Mouse (Mus musculus): Measurements from ENCODE around the gene Tspear. TPM values are rescaled to one million over a fixed set of nuclear protein-coding genes. Genes with fewer than 3 reads are reported as not detected.

Tspear gene
- total and polyA plus RNA-seq, 3 experiments: 1.8 to 3.8 TPM; not detected in 1

DNA sequence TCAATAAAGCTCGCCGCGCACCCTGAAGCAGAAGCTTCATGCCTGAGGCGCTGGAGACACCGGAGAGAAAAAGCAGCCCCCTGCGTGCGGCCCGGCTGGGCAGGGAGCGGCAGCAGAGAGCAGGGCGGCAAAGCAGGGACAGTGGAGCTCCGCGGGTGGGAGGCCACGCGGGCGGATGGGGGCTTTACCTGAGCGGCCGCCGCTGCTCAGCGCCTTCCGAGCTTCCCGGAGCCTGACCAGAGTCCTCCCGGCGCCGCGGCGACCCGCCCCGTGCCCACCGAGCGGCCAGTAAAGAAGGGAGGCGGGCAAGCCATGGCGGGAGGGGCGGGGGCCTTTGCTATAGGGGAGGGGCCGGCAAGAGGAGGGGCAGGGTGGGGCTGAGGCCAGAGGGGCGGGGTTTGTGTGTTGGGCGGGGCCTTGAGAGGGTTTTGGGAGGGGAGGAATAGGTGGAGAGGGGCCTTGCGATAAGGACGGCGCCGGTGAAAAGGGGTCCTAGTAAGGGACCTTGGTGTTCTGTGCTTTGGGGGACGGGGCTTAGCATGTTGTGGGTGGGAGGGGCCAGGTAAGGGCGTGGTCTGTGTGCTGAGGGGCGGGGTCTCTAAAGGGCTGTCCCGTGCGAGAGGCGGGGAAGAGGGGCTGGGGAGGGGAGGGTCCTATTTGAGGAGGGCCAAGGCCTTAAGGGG is 216.0 kb downstream of the Tspear start, which contains the start of gene Lrrc3:
TSS of gene Lrrc3 (minus strand) at position 326 of the 683 bp plus-strand sequence.
- peak within 1 kb of the TSS; percentile 16; the same call in 1 of the 2 replicates for H3K27ac ChIP-seq (ENCODE audit: control insufficient read depth, low read depth, low read length)
- TF ChIP-seq NELFE (IDR thresholded peaks at IDR 0.05; ENCODE audit: low read depth, low read length) (0 out of 2 replicates have a peak, but pooled peaks have one; percentile 26), ZMIZ1 (IDR thresholded peaks at IDR 0.05; ENCODE audit: low read depth, low read length) (peak; percentile 77; the same call in 1 of the 2 replicates), MAX (IDR thresholded peaks at IDR 0.05; ENCODE audit: low read length) (no peak), BHLHE40 (IDR thresholded peaks at IDR 0.05; ENCODE audit: borderline replicate concordance, low read depth, low read length) (peak; percentile 31; the same call in 1 of the 2 replicates), POLR2A (IDR thresholded peaks at IDR 0.05; ENCODE audit: control insufficient read depth in 1 of 2, insufficient read depth in 1 of 2, low read depth in 1 of 2, low read length in 2 of 2, poor library complexity in 1 of 2) (peak in 1 of 2 experiments; percentile 56; a peak in 1 of 4 replicates), MYC (IDR thresholded peaks at IDR 0.05; ENCODE audit: low read depth, low read length) (no peak), JUND (IDR thresholded peaks at IDR 0.05; ENCODE audit: low read depth, low read length) (no peak), MXI1 (IDR thresholded peaks at IDR 0.05; ENCODE audit: low read depth, low read length) (peak; percentile 51; the same call in 1 of the 2 replicates), TBP (IDR thresholded peaks at IDR 0.05; ENCODE audit: low read depth, low read length) (peak; percentile 82; the same call in 1 of the 2 replicates), HCFC1 (IDR thresholded peaks at IDR 0.05; ENCODE audit: low read depth, low read length) (0 out of 2 replicates have a peak, but pooled peaks have one; percentile 12), CTCF (IDR thresholded peaks at IDR 0.05 in 2 of 3, conservative IDR thresholded peaks at IDR 0.05 in 1 of 3; ENCODE audit: control insufficient read depth in 1 of 3, insufficient read depth in 1 of 3, low read depth in 2 of 3, low read length in 3 of 3, poor library complexity in 1 of 3, severe bottlenecking in 1 of 3) (peak in 2 of 3 experiments; percentile 7 to 8; a peak in 1 of 6 replicates)

DNA sequence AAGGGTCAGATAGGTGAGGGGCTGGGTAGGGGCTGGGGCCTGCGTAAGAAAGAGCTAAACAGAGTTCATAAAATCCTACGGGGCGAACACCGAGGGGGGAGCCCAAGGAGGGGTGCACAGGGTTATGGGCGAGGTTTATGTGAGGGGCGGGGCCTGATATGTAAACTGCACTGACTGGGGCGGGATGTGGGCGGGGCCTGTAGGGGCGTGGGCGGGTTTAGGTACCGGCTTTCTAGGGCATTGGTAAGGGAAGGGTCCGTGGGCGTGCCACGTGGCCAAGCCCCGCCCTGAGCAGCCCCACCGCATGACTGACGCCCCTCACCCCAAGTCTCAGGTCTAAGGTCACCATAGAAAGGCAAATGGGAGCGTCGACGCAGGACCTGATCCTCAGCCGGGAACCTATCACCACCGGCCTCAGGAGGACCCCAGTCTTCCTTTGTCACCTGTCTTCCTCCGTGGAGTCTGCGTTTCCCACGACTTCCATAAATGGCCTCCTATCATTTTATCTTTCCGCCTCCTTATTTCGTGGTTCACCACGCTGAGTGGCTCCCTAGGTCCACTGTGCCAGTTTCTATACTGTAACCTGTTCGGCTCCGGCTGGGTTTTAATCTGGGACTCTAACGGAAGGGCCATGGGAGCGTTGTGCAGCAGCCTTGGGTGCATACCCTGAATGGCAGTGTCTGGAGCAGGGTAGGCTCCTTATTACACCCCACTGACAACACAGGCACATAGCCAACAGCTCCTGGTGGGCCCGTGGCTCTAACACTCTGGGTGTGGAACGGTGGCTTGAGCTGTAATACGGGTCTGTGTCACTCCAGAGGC is 216.7 kb downstream of the Tspear start:
- H3K4me1 ChIP-seq (ENCODE audit: control insufficient read depth in 1 of 2, insufficient read depth in 2 of 2, low read length in 2 of 2): no peaks in the 10 kb centered on the region; a peak in 1 of 4 replicates
- peak overlapping the region; percentile 65 for H3K9ac ChIP-seq (ENCODE audit: control insufficient read depth, low read depth, low read length, poor library complexity, severe bottlenecking)
- no peaks in the 10 kb centered on the region; a peak in 1 of 4 replicates for H3K27me3 ChIP-seq (ENCODE audit: control insufficient read depth in 1 of 2, insufficient read depth in 2 of 2, low read length in 2 of 2)
- DNase-seq (ENCODE audit: low read depth, low spot score): peak; percentile 95
- no peak for TF ChIP-seq POLR2A (IDR thresholded peaks at IDR 0.05; ENCODE audit: control insufficient read depth in 1 of 2, insufficient read depth in 1 of 2, low read depth in 1 of 2, low read length in 2 of 2, poor library complexity in 1 of 2)
- no peak for TF ChIP-seq RCOR1 (IDR thresholded peaks at IDR 0.05; ENCODE audit: low read depth, low read length)
- TF ChIP-seq USF2 (IDR thresholded peaks at IDR 0.05; ENCODE audit: borderline replicate concordance in 1 of 2, insufficient read depth in 1 of 2, low read depth in 1 of 2, low read length in 2 of 2): 0 out of 4 replicates have a peak, but pooled peaks of 1 of the 2 experiments have one; percentile 29
- no peak for TF ChIP-seq ZC3H11A (IDR thresholded peaks at IDR 0.05; ENCODE audit: low read depth, low read length)
- TF ChIP-seq KAT2A (conservative IDR thresholded peaks at IDR 0.05; ENCODE audit: low read depth, low read length): no peak
- no peak for TF ChIP-seq MAFK (IDR thresholded peaks at IDR 0.05; ENCODE audit: borderline replicate concordance, low read depth, low read length)
- TF ChIP-seq USF1 (IDR thresholded peaks at IDR 0.05; ENCODE audit: low read depth, low read length): peak; percentile 89
- TF ChIP-seq TCF12 (IDR thresholded peaks at IDR 0.05; ENCODE audit: low read depth, low read length): 0 out of 2 replicates have a peak, but pooled peaks have one; percentile 5
- peak; percentile 43; the same call in 1 of the 2 replicates for TF ChIP-seq MYC (IDR thresholded peaks at IDR 0.05; ENCODE audit: low read depth, low read length)
- no peak; the same call in 1 of the 2 replicates for TF ChIP-seq MAZ (IDR thresholded peaks at IDR 0.05; ENCODE audit: low read depth, low read length)
- TF ChIP-seq MAX (IDR thresholded peaks at IDR 0.05; ENCODE audit: low read length): peak; percentile 84
- peak overlapping the region; percentile 47 to 81 for H3K4me3 ChIP-seq (ENCODE audit: control insufficient read depth in 1 of 2, insufficient read depth in 1 of 2, low read depth in 2 of 2, low read length in 2 of 2)
- peaks cover 0 to 7% of the 10 kb centered on the region in 2 experiments; a peak in 1 of 4 replicates for H3K36me3 ChIP-seq (ENCODE audit: control insufficient read depth in 1 of 2, insufficient read depth in 2 of 2, low read length in 2 of 2)
- no peaks in the 10 kb centered on the region for H3K9me3 ChIP-seq (replicated peaks; ENCODE audit: insufficient read depth, low read length)
- H3K79me2 ChIP-seq (ENCODE audit: control insufficient read depth, insufficient read depth, low read length, poor library complexity): no peaks in the 10 kb centered on the region
- peak overlapping the region; percentile 16; the same call in 1 of the 2 replicates for H3K27ac ChIP-seq (ENCODE audit: control insufficient read depth, low read depth, low read length)

More for the DNA sequence above, 216.0 kb downstream of the Tspear start, which contains the start of gene Lrrc3:
- Histone ChIP-seq H3K4me3 (ENCODE audit: control insufficient read depth in 1 of 2, insufficient read depth in 1 of 2, low read depth in 2 of 2, low read length in 2 of 2) (peak within 1 kb of the TSS; percentile 71 to 81), H3K36me3 (ENCODE audit: control insufficient read depth in 1 of 2, insufficient read depth in 2 of 2, low read length in 2 of 2) (peaks cover 0 to 7% of the 10 kb centered on the region in 2 experiments; a peak in 1 of 4 replicates), H3K4me1 (ENCODE audit: control insufficient read depth in 1 of 2, insufficient read depth in 2 of 2, low read length in 2 of 2) (no peaks in the 10 kb centered on the region; a peak in 1 of 4 replicates), H3K9me3 (replicated peaks; ENCODE audit: insufficient read depth, low read length) (no peaks in the 10 kb centered on the region), H3K79me2 (ENCODE audit: control insufficient read depth, insufficient read depth, low read length, poor library complexity) (no peaks in the 10 kb centered on the region), H3K9ac (ENCODE audit: control insufficient read depth, low read depth, low read length, poor library complexity, severe bottlenecking) (peak within 1 kb of the TSS; percentile 67), H3K27me3 (ENCODE audit: control insufficient read depth in 1 of 2, insufficient read depth in 2 of 2, low read length in 2 of 2) (no peaks in the 10 kb centered on the region; a peak in 1 of 4 replicates)
- peak; percentile 85 for DNase-seq (ENCODE audit: low read depth, low spot score)
